Mouse (Mus musculus) embryonic facial prominence, embryonic 15.5 days (tissue): ENCODE measurements around the gene Kera. TPM values are rescaled to one million over a fixed set of nuclear protein-coding genes. Genes with fewer than 3 reads are reported as not detected.

Experiments used
- ATAC-seq: fragments of 200-750 bp; cut with Nextera tagmentation; 2 replicates; pipeline ENCODE4 v1.8.0; 2017; ENCODE audit warnings: low read depth, moderate TSS enrichment; ENCODE audit not compliant: insufficient number of reproducible peaks, low FRiP score, low TSS enrichment
- H3K27ac ChIP-seq: fragments of 300-500 bp; sonication (generic); replicated peaks from 2 replicates; pipeline ENCODE4 v1.5.1; 2015; ENCODE audit warnings: mild to moderate bottlenecking, inconsistent platforms
- H3K27me3 ChIP-seq: fragments of 300-500 bp; sonication (generic); 2 replicates; pipeline ENCODE4 v1.6.1; 2015; ENCODE audit warnings: inconsistent platforms
- H3K36me3 ChIP-seq: fragments of 300-500 bp; sonication (generic); 2 replicates; pipeline ENCODE4 v1.6.1; 2015; ENCODE audit warnings: mild to moderate bottlenecking, inconsistent platforms
- H3K4me1 ChIP-seq: fragments of 300-500 bp; sonication (generic); 2 replicates; pipeline ENCODE4 v1.6.1; 2015; ENCODE audit warnings: inconsistent platforms
- H3K4me2 ChIP-seq: fragments of 300-500 bp; sonication (generic); replicated peaks from 2 replicates; pipeline ENCODE4 v1.6.1; 2015; ENCODE audit warnings: mild to moderate bottlenecking, inconsistent platforms
- H3K4me3 ChIP-seq: fragments of 300-500 bp; sonication (generic); replicated peaks from 2 replicates; pipeline ENCODE4 v1.5.1; 2015; ENCODE audit warnings: mild to moderate bottlenecking, inconsistent platforms
- H3K9ac ChIP-seq: fragments of 300-500 bp; sonication (generic); 2 replicates; pipeline ENCODE4 v1.6.1; 2015; ENCODE audit warnings: inconsistent platforms
- H3K9me3 ChIP-seq: fragments of 300-500 bp; sonication (generic); replicated peaks from 2 replicates; pipeline ENCODE4 v1.6.1; 2016; ENCODE audit warnings: inconsistent platforms
- WGBS: fragments of 180-500 bp; shearing (Covaris S2); methylation state at CpG from one replicate; pipeline ENCODE4 v1.1.7; 2015; 5-methylcytosine and 5-hydroxymethylcytosine counted together
- polyA plus RNA-seq: library from polyadenylated mRNA; unstranded; fragments of >200 nt; fragmentation: Nextera tagmentation; extraction: Ambion mirVana; gene quantifications from 2 replicates; pipeline ENCODE4 v1.2.1, GENCODE M21; 2015

The Kera gene
- polyA plus RNA-seq, 1 experiment from 2014 or later = 34.6 TPM

GRCm38 (mm10) chr10:97603256-97603655, 3.4 kb upstream of the Kera start:
- H3K9me3 ChIP-seq = no peaks in the 10 kb centered on the region
- no peak overlapping the region for H3K9ac ChIP-seq
- no peak overlapping the region for H3K4me2 ChIP-seq
- H3K27ac ChIP-seq = no peak overlapping the region
- no peak for ATAC-seq
- no peaks in the 10 kb centered on the region for H3K27me3 ChIP-seq
- H3K4me3 ChIP-seq = no peak overlapping the region
- H3K4me1 ChIP-seq = no peaks in the 10 kb centered on the region
- no peaks in the 10 kb centered on the region for H3K36me3 ChIP-seq

DNA sequence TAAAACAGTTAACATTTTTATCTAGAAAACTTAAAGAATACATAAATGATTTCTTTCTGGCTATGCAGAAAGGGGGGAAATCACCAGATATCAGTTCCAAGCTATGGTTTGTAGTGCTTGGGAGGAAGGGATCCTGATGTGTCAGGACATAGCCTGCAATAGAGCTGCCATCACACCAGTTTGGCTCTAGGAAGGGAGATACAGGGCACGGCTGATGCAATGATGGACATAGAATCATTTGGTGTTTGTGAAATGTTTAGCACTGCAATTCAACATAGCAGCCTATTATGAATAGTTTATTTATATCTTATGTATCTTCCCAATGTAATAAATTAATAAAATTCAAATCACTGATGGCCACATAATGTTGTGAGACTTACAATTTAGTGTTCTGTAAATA, 15.6 kb downstream of the Kera start:
- H3K9me3 ChIP-seq = no peaks in the 10 kb centered on the region
- no peak for ATAC-seq
- no peaks in the 10 kb centered on the region for H3K36me3 ChIP-seq
- H3K4me1 ChIP-seq = no peaks in the 10 kb centered on the region
- no peak overlapping the region for H3K9ac ChIP-seq
- WGBS = 91% methylated on average over 1 of the region's 1 CpGs
- no peak overlapping the region for H3K27ac ChIP-seq
- no peak overlapping the region for H3K4me2 ChIP-seq
- H3K27me3 ChIP-seq = no peaks in the 10 kb centered on the region
- no peak overlapping the region for H3K4me3 ChIP-seq

DNA sequence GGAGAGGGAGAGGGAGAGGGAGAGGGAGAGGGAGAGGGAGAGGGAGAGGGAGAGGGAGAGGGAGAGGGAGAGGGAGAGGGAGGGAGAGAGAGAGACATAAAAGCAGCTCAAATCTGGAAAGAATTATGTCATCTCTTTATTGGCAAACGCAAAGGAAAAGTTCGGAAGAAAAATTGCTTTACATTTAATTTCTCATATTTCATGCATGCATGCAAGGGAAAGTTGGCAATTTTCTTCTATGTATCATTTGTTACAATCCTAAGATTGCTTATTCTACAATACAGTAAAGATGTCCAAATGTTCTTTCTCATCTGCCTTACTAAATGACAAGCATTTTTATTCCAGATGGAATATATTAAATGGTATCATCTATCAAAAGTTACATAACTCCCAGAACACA, 17.7 kb downstream of the Kera start:
- Histone ChIP-seq H3K4me3 (no peak overlapping the region), H3K4me1 (no peaks in the 10 kb centered on the region), H3K4me2 (no peak overlapping the region), H3K9ac (no peak overlapping the region), H3K9me3 (no peaks in the 10 kb centered on the region), H3K27me3 (no peaks in the 10 kb centered on the region), H3K36me3 (no peaks in the 10 kb centered on the region), H3K27ac (peak overlapping the region; percentile 78; the same call in 1 of the 2 replicates)
- peak; percentile 70; the same call in 1 of the 2 replicates for ATAC-seq
- 28% methylated on average over 2 of the region's 2 CpGs for WGBS

- H3K9me3 ChIP-seq = no peaks in the 10 kb centered on the region
- no peaks in the 10 kb centered on the region for H3K4me1 ChIP-seq
- H3K27ac ChIP-seq = peak overlapping the region; percentile 82
- ATAC-seq = no peak; the same call in 1 of the 2 replicates
- H3K36me3 ChIP-seq = no peaks in the 10 kb centered on the region
- H3K27me3 ChIP-seq = no peaks in the 10 kb centered on the region
- H3K4me2 ChIP-seq = no peak overlapping the region
- WGBS = 30% methylated on average over 4 of the region's 4 CpGs
- no peak overlapping the region for H3K9ac ChIP-seq
- H3K4me3 ChIP-seq = no peak overlapping the region
Observed at GRCm38 (mm10) chr10:97625116-97625515, 18.4 kb downstream of the Kera start.

DNA sequence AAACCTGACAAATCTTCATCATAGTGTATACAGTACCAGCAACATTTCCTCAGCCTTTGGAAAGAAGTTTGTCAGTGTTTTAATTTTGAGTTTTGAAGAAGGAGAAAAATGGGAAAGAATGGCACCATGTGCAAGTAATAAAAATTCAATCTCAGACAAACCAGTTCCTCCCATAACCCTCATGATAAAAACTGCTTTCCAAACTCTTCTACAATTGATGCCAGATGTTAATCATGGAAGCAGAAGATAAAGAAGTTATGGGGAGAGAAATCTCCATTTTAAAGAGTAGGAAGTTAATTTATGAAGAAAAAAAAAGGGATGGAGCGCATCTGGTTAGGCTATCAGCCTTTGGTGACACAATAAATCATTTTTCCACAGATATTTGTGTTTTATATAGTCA, 19.9 kb downstream of the Kera start:
- ATAC-seq = no peak
- no peaks in the 10 kb centered on the region for H3K4me1 ChIP-seq
- no peaks in the 10 kb centered on the region for H3K27me3 ChIP-seq
- H3K4me2 ChIP-seq = no peak overlapping the region
- 0 out of 2 replicates have a peak overlapping the region, but pooled peaks have one; percentile 18 for H3K27ac ChIP-seq
- WGBS = 61% methylated on average over 1 of the region's 1 CpGs
- H3K9me3 ChIP-seq = no peaks in the 10 kb centered on the region
- no peaks in the 10 kb centered on the region for H3K36me3 ChIP-seq
- H3K4me3 ChIP-seq = no peak overlapping the region
- no peak overlapping the region for H3K9ac ChIP-seq

DNA sequence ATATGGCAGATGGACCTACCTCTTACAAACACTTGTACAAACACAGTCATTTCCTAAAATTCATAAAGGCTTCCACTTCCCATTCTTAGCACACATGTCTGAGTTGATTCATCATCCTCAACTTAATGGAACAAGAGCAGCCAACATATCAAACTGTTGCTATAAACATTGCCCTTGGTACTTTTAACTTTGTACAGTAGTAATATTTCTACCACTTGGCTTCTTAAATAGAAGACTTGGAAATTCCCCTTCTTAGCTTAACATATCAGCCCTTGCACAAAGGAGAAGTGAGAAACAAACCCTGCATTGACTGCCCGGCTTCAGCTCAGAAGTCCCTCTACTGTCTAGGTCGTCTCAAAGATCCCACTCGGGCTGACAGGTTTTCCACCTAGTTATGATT, 24.4 kb downstream of the Kera start:
- H3K4me2 ChIP-seq = no peak overlapping the region
- 80% methylated on average over 3 of the region's 3 CpGs for WGBS
- no peak overlapping the region for H3K4me3 ChIP-seq
- ATAC-seq = no peak
- H3K27me3 ChIP-seq = no peaks in the 10 kb centered on the region
- no peak overlapping the region for H3K27ac ChIP-seq
- no peaks in the 10 kb centered on the region for H3K36me3 ChIP-seq
- H3K4me1 ChIP-seq = no peaks in the 10 kb centered on the region
- no peaks in the 10 kb centered on the region for H3K9me3 ChIP-seq
- H3K9ac ChIP-seq = no peak overlapping the region

DNA sequence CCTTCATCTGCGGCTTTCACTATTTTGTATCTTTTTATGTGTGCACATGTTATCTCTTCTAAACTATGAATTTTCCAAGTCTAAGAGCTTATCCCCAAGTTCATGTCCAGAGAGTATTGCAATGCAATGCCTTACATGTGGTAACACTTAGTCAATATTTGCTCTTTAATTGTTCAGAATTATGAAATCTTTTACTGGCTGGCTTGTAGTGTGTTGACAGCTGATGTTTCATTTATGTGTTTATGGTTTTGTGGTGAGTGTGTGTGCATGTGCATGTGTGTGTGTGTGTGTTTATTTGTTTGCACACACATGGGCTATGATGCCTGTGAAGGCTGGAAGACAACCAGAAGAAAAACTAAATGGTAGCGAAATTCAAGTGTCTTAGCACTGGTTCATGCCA, 35.2 kb downstream of the Kera start:
- no peak overlapping the region for H3K4me2 ChIP-seq
- H3K27me3 ChIP-seq = no peaks in the 10 kb centered on the region
- H3K4me3 ChIP-seq = no peak overlapping the region
- no peak overlapping the region for H3K27ac ChIP-seq
- no peak overlapping the region for H3K9ac ChIP-seq
- no peaks in the 10 kb centered on the region for H3K36me3 ChIP-seq
- no peak for ATAC-seq
- H3K4me1 ChIP-seq = no peaks in the 10 kb centered on the region
- no peaks in the 10 kb centered on the region for H3K9me3 ChIP-seq
- WGBS = 73% methylated on average over 2 of the region's 2 CpGs

DNA sequence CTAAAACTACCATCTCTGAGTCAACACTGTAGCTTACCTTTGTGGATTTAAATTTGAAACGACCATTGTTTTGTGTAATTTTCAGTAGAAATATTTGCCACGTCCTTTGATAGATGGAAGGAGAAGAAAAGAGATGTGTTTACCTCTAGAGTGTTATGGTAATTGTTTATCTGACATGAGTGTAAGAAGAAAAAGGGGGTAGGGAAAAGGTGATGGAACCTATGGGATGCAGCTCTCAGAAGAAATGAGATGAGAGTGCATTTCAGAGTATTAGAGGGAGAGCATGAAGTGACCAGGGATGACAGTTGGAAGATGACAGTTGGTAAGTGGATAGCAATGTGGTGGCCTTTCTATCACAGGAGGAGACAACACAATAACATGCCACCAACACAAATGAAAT, 37.1 kb downstream of the Kera start, which contains the start of gene Epyc:
Gene Epyc (plus strand): TSS at position 301 of the 400 bp plus-strand sequence.
- Histone ChIP-seq H3K4me2 (no peak within 1 kb of the TSS), H3K27ac (no peak within 1 kb of the TSS), H3K9ac (no peak within 1 kb of the TSS), H3K4me3 (no peak within 1 kb of the TSS), H3K4me1 (no peaks in the 10 kb centered on the region), H3K9me3 (no peaks in the 10 kb centered on the region), H3K27me3 (no peaks in the 10 kb centered on the region), H3K36me3 (no peaks in the 10 kb centered on the region)
- 88% methylated on average over 2 of the region's 2 CpGs for WGBS
- no peak for ATAC-seq

- no peaks in the 10 kb centered on the region for H3K4me1 ChIP-seq
- H3K4me3 ChIP-seq = no peak overlapping the region
- no peaks in the 10 kb centered on the region for H3K36me3 ChIP-seq
- no peak overlapping the region for H3K4me2 ChIP-seq
- ATAC-seq = peak; percentile 65; the same call in 1 of the 2 replicates
- 29% methylated on average over 2 of the region's 2 CpGs for WGBS
- no peaks in the 10 kb centered on the region for H3K27me3 ChIP-seq
- peak overlapping the region; percentile 59 for H3K27ac ChIP-seq
- no peaks in the 10 kb centered on the region for H3K9me3 ChIP-seq
- H3K9ac ChIP-seq = no peak overlapping the region
Observed at GRCm38 (mm10) chr10:97650334-97650733, 43.7 kb downstream of the Kera start.

GRCm38 (mm10) chr10:97659489-97659888, 52.8 kb downstream of the Kera start:
- Histone ChIP-seq H3K9ac (no peak overlapping the region), H3K4me2 (no peak overlapping the region), H3K27ac (no peak overlapping the region), H3K4me1 (no peaks in the 10 kb centered on the region), H3K9me3 (no peaks in the 10 kb centered on the region), H3K36me3 (no peaks in the 10 kb centered on the region), H3K4me3 (no peak overlapping the region), H3K27me3 (no peaks in the 10 kb centered on the region)
- 97% methylated on average over 1 of the region's 1 CpGs for WGBS
- no peak for ATAC-seq
